Mouse (Mus musculus): ENCODE data around the gene Clcf1. TPM values are rescaled to one million over a fixed set of nuclear protein-coding genes. Genes with fewer than 3 reads are reported as not detected.

Gene Clcf1
- polyA plus RNA-seq, 1 experiment: 16.8 TPM

GRCm38 (mm10) chr19:4192251-4192985 lies 21.6 kb upstream of the Clcf1 start:
- TF ChIP-seq POLR2A (IDR thresholded peaks at IDR 0.05; ENCODE audit: low read depth, low read length) (no peak), CTCF (IDR thresholded peaks at IDR 0.05; ENCODE audit: borderline replicate concordance, insufficient read depth, low read length) (no peak)
- peak overlapping the region; percentile 94 for H3K4me3 ChIP-seq (ENCODE audit: insufficient read depth, low read length)
- H3K4me1 ChIP-seq (ENCODE audit: control insufficient read depth, insufficient read depth, low read length): peaks cover 19% of the 10 kb centered on the region
- H3K27ac ChIP-seq (ENCODE audit: insufficient read depth, low read length): peak overlapping the region; percentile 76

- peaks cover 19% of the 10 kb centered on the region for H3K4me1 ChIP-seq (ENCODE audit: control insufficient read depth, insufficient read depth, low read length)
- peak overlapping the region; percentile 94 for H3K4me3 ChIP-seq (ENCODE audit: insufficient read depth, low read length)
- no peak for TF ChIP-seq POLR2A (IDR thresholded peaks at IDR 0.05; ENCODE audit: low read depth, low read length)
- no peak for TF ChIP-seq CTCF (IDR thresholded peaks at IDR 0.05; ENCODE audit: borderline replicate concordance, insufficient read depth, low read length)
- H3K27ac ChIP-seq (ENCODE audit: insufficient read depth, low read length): no peak overlapping the region
Observed at GRCm38 (mm10) chr19:4193129-4193528, 20.9 kb upstream of the Clcf1 start.

DNA sequence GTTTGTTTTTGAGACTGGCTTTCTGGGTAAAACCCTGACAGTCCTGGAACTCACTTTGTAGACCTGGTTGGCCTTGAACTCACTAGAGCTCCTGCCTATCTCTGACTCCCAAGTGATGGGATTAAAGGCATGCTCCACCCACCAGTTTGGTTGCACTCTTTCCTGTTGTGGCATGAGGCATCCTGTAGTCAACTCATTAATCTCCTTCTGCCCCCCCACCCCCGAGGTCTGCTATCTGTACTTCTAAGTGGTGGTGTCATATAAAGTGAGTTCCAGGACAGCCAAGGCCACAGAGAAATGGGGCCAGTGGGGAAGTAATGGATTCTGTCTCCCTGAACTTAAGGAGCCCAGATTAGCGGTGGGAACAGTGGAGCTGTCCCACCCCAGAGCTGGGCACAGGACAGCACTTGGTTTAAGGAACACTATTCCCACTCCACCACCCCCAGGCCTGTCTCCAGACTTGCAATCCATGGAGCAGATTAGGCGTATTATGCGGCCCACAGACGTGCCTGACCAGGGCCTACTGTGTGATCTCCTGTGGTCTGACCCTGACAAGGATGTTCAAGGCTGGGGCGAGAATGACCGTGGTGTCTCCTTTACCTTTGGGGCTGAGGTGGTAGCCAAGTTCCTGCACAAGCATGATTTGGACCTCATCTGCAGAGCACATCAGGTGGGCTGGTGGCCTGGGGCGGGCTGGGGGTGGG lies 19.9 kb upstream of the Clcf1 start:
- TF ChIP-seq CTCF (IDR thresholded peaks at IDR 0.05; ENCODE audit: borderline replicate concordance, insufficient read depth, low read length): no peak
- TF ChIP-seq POLR2A (IDR thresholded peaks at IDR 0.05; ENCODE audit: low read depth, low read length): peak; percentile 14; the same call in 1 of the 2 replicates
- H3K4me1 ChIP-seq (ENCODE audit: control insufficient read depth, insufficient read depth, low read length): peaks cover 19% of the 10 kb centered on the region
- H3K4me3 ChIP-seq (ENCODE audit: insufficient read depth, low read length): no peak overlapping the region
- no peak overlapping the region for H3K27ac ChIP-seq (ENCODE audit: insufficient read depth, low read length)

DNA sequence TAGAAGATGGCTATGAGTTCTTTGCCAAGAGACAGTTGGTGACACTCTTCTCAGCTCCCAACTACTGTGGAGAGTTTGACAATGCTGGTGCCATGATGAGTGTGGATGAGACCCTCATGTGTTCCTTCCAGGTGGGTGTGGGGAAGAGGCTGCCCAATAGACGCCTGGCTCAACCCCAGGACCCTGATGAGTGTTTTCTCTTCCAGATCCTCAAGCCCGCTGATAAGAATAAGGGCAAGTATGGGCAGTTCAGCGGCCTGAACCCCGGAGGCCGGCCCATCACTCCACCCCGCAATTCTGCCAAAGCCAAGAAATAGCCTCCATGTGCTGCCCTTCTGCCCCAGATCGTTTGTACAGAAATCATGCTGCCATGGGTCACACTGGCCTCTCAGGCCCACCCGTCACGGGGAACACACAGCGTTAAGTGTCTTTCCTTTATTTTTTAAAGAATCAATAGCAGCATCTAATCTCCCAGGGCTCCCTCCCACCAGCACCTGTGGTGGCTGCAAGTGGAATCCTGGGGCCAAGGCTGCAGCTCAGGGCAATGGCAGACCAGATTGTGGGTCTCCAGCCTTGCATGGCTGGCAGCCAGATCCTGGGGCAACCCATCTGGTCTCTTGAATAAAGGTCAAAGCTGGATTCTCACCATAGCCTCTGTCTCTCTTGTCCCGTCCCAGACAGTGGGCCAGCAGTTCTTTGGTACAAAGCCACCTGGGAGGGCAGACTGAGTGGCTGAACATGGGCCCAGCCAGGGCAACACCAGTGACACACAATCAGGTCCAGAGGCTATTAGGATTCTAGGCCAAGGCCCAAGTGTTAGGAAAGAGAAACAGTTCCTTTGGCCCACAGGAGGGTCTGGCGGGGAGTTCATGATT lies 19.0 kb upstream of the Clcf1 start:
- Histone ChIP-seq H3K4me1 (ENCODE audit: control insufficient read depth, insufficient read depth, low read length) (peaks cover 21% of the 10 kb centered on the region), H3K27ac (ENCODE audit: insufficient read depth, low read length) (no peak overlapping the region), H3K4me3 (ENCODE audit: insufficient read depth, low read length) (no peak overlapping the region)
- peak; percentile 15; the same call in 1 of the 2 replicates for TF ChIP-seq POLR2A (IDR thresholded peaks at IDR 0.05; ENCODE audit: low read depth, low read length)
- TF ChIP-seq CTCF (IDR thresholded peaks at IDR 0.05; ENCODE audit: borderline replicate concordance, insufficient read depth, low read length): no peak

GRCm38 (mm10) chr19:4196048-4196447 lies 18.0 kb upstream of the Clcf1 start:
- H3K4me3 ChIP-seq (ENCODE audit: insufficient read depth, low read length): no peak overlapping the region
- H3K27ac ChIP-seq (ENCODE audit: insufficient read depth, low read length): no peak overlapping the region
- H3K4me1 ChIP-seq (ENCODE audit: control insufficient read depth, insufficient read depth, low read length): peaks cover 24% of the 10 kb centered on the region
- TF ChIP-seq CTCF (IDR thresholded peaks at IDR 0.05; ENCODE audit: borderline replicate concordance, insufficient read depth, low read length) (no peak), POLR2A (IDR thresholded peaks at IDR 0.05; ENCODE audit: low read depth, low read length) (no peak)

GRCm38 (mm10) chr19:4196548-4196947 lies 17.5 kb upstream of the Clcf1 start:
- TF ChIP-seq POLR2A (IDR thresholded peaks at IDR 0.05; ENCODE audit: low read depth, low read length): no peak
- no peak for TF ChIP-seq CTCF (IDR thresholded peaks at IDR 0.05; ENCODE audit: borderline replicate concordance, insufficient read depth, low read length)
- peaks cover 21% of the 10 kb centered on the region for H3K4me1 ChIP-seq (ENCODE audit: control insufficient read depth, insufficient read depth, low read length)
- no peak overlapping the region for H3K27ac ChIP-seq (ENCODE audit: insufficient read depth, low read length)
- no peak overlapping the region for H3K4me3 ChIP-seq (ENCODE audit: insufficient read depth, low read length)

DNA sequence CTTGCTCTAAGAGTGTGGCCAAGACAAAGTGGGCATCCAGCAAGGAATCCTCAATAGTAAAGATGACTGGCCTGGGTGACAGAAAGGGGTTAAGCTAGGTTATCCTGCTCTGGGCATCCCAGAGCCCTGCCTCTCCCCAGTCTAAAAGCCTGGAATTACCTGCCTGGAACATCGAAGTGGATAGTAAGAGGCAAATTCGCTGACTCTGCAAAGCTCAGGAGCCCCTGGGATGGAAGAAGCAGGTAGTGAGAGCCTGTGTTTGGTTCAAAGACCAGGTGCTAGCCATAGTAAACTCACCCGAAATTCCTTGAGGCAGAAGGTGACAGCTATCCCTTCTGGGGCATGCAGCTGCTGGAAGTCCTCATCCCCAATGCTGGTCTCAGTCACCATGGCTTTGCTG lies 16.9 kb upstream of the Clcf1 start:
- Histone ChIP-seq H3K27ac (ENCODE audit: insufficient read depth, low read length) (no peak overlapping the region), H3K4me1 (ENCODE audit: control insufficient read depth, insufficient read depth, low read length) (peaks cover 20% of the 10 kb centered on the region), H3K4me3 (ENCODE audit: insufficient read depth, low read length) (no peak overlapping the region)
- TF ChIP-seq CTCF (IDR thresholded peaks at IDR 0.05; ENCODE audit: borderline replicate concordance, insufficient read depth, low read length) (no peak), POLR2A (IDR thresholded peaks at IDR 0.05; ENCODE audit: low read depth, low read length) (0 out of 2 replicates have a peak, but pooled peaks have one; percentile 11)

DNA sequence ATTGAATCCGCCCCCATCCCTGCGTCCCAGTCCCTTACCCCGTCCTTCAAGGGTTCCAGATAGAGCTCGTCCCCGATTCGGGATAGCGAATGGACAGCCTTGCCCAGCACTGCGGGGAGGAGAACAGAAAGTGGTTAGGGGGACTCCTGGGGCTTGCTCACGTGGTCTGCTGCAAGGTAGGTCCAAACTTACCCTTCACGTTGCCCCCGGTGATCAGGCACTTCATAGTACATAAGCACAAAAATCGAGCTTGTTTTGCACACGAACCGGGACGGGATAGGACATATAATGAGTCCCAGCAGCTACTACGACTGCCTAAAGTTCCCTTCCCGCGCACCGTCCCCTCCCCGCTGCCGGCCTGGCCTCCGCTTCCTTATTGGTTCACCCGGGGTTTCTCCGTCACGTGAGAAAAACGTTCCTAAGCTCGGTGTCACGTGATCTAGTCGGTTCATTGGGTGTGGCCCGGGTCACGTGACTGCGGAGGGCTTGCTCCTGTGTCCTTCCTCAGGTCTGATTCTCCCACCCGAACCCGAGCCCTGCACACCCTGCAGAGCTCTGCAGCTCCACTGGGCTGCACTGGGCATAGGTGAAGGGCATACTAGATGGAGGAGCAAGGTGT lies 12.6 kb upstream of the Clcf1 start, which contains the start of gene Rad9a:
Gene Rad9a (minus strand): TSS at position 372 of the 619 bp plus-strand sequence.
- peaks cover 10% of the 10 kb centered on the region for H3K4me1 ChIP-seq (ENCODE audit: control insufficient read depth, insufficient read depth, low read length)
- TF ChIP-seq CTCF (IDR thresholded peaks at IDR 0.05; ENCODE audit: borderline replicate concordance, insufficient read depth, low read length) (no peak), POLR2A (IDR thresholded peaks at IDR 0.05; ENCODE audit: low read depth, low read length) (peak; percentile 88)
- peak within 1 kb of the TSS; percentile 33 for H3K27ac ChIP-seq (ENCODE audit: insufficient read depth, low read length)
- H3K4me3 ChIP-seq (ENCODE audit: insufficient read depth, low read length): peak within 1 kb of the TSS; percentile 61

GRCm38 (mm10) chr19:4202149-4202548 lies 11.9 kb upstream of the Clcf1 start:
- H3K4me3 ChIP-seq (ENCODE audit: insufficient read depth, low read length): peak overlapping the region; percentile 52
- no peak for TF ChIP-seq CTCF (IDR thresholded peaks at IDR 0.05; ENCODE audit: borderline replicate concordance, insufficient read depth, low read length)
- no peak for TF ChIP-seq POLR2A (IDR thresholded peaks at IDR 0.05; ENCODE audit: low read depth, low read length)
- no peak overlapping the region for H3K27ac ChIP-seq (ENCODE audit: insufficient read depth, low read length)
- peaks cover 5% of the 10 kb centered on the region; the same call in 1 of the 2 replicates for H3K4me1 ChIP-seq (ENCODE audit: control insufficient read depth, insufficient read depth, low read length)
